Mouse (Mus musculus): Measurements from ENCODE around the gene Kcnh2.

DNA sequence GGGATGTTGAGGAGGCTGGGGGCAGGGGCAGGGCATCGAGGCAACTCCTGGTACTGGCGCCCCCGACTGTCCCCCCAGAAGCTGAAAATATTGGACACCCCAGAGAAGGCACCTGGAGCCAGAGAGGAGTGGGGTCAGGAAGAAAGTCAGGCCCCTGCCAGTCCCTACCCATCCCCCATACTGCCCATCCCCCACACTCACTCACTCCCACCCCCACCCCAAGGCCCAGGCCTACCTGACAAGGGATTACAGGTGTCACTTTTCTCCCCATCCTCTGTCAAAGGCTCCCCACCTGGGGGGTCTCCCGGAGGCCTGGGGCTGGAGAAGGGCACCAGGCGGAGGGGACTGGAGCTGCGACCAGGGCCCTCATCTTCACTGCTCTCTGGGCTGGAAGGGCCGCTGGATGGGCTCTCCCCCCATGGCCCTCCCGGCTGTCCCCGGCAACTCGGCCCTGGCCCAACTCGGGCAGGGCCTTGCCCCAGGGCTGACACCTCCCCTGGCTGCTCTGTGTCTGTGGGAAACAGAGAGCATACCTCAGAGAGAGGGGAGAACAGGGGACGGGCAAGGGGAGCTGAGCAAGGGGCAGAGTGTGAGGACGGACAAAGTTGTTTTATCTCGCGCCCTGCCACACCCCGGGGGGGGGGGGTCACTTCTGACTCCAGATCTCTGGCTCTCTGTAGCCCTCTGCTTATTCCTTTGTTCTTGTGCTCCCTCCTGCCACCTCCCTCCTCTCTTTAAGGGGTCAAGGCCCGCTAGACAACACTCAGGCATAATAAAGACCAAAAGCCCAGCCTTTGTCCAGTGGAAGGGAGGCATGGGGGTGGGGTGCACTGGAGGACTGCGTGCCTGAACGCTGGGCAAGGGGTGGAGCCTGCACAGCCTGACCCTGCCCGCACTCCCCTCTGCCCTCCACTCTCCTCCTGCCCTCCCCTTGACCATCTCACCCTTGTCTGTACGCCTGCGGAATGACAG, 29.4 kb downstream of the Kcnh2 start:
- TF ChIP-seq CTCF (IDR thresholded peaks at IDR 0.05; ENCODE audit: extremely low read depth, insufficient read depth, low read length): no peak
- TF ChIP-seq POLR2A (IDR thresholded peaks at IDR 0.05; ENCODE audit: extremely low read depth, insufficient read depth, low read length): no peak

Data from cortical plate, adult 2 months (tissue).